Mouse (Mus musculus) brown adipose tissue, adult 24 weeks (tissue): ENCODE results near the gene Dynll2. TPM values are rescaled to one million over a fixed set of nuclear protein-coding genes. Genes with fewer than 3 reads are reported as not detected.

ENCODE experiments used
- H3K27ac ChIP-seq: fragments of 200-500 bp; replicated peaks from 2 replicates; pipeline ENCODE4 v1.5.1; 2012; ENCODE audit warnings: low read depth, mild to moderate bottlenecking, low read length
- H3K4me1 ChIP-seq: fragments of 200-500 bp; 2 replicates; pipeline ENCODE4 v1.6.1; 2012; ENCODE audit warnings: low read length, mixed read lengths; ENCODE audit not compliant: control insufficient read depth, insufficient read depth, insufficient read length
- H3K4me3 ChIP-seq: fragments of 200-500 bp; 2 replicates; pipeline ENCODE4 v1.5.1; 2012; ENCODE audit warnings: low read depth, mild to moderate bottlenecking, low read length, moderate library complexity; ENCODE audit not compliant: insufficient read depth
- polyA plus RNA-seq: library from polyadenylated mRNA; stranded (reverse); fragments of >200 nt; gene quantifications from 2 replicates; pipeline ENCODE4 v1.2.4, GENCODE M21; 2012; ENCODE audit not compliant: missing spikeins, insufficient read depth, insufficient read length

Gene Dynll2
- polyA plus RNA-seq, result 152 and 166 TPM in 2 replicates

- H3K27ac ChIP-seq, result peak within 1 kb of the TSS; percentile 84
- peaks cover 3% of the 10 kb centered on the region; the same call in 1 of the 2 replicates for H3K4me1 ChIP-seq
- peak within 1 kb of the TSS; percentile 100 for H3K4me3 ChIP-seq
Measured at GRCm38 (mm10) chr11:87986831-87987793, at the start of gene Dynll2. Gene Dynll2 (minus strand): TSS chr11:87987533.

- Histone ChIP-seq H3K4me1 (no peaks in the 10 kb centered on the region), H3K4me3 (no peak overlapping the region), H3K27ac (no peak overlapping the region)
Measured at GRCm38 (mm10) chr11:88036761-88037251, 49.5 kb upstream of the Dynll2 start.

- no peak overlapping the region for H3K4me3 ChIP-seq
- H3K4me1 ChIP-seq, result no peaks in the 10 kb centered on the region; the same call in 1 of the 2 replicates
- no peak overlapping the region for H3K27ac ChIP-seq
Measured at GRCm38 (mm10) chr11:88035970-88036369, 48.6 kb upstream of the Dynll2 start.

- H3K4me1 ChIP-seq, result no peaks in the 10 kb centered on the region; the same call in 1 of the 2 replicates
- H3K27ac ChIP-seq, result peak overlapping the region; percentile 78
- H3K4me3 ChIP-seq, result no peak overlapping the region
Measured at GRCm38 (mm10) chr11:88031753-88032152, 44.4 kb upstream of the Dynll2 start.

- H3K27ac ChIP-seq, result peak overlapping the region; percentile 69
- H3K4me1 ChIP-seq, result no peaks in the 10 kb centered on the region; the same call in 1 of the 2 replicates
- H3K4me3 ChIP-seq, result no peak overlapping the region
Measured at GRCm38 (mm10) chr11:88030836-88031235, 43.5 kb upstream of the Dynll2 start.

- Histone ChIP-seq H3K27ac (peak overlapping the region; percentile 69), H3K4me3 (no peak overlapping the region), H3K4me1 (no peaks in the 10 kb centered on the region; the same call in 1 of the 2 replicates)
Measured at GRCm38 (mm10) chr11:88030219-88030618, 42.9 kb upstream of the Dynll2 start.

GRCm38 (mm10) chr11:88028193-88028684, 40.9 kb upstream of the Dynll2 start:
- no peaks in the 10 kb centered on the region; the same call in 1 of the 2 replicates for H3K4me1 ChIP-seq
- no peak overlapping the region for H3K4me3 ChIP-seq
- no peak overlapping the region for H3K27ac ChIP-seq

- no peak overlapping the region for H3K27ac ChIP-seq
- no peaks in the 10 kb centered on the region; the same call in 1 of the 2 replicates for H3K4me1 ChIP-seq
- H3K4me3 ChIP-seq, result no peak overlapping the region
Measured at GRCm38 (mm10) chr11:88027391-88028035, 40.2 kb upstream of the Dynll2 start.

- Histone ChIP-seq H3K27ac (peak overlapping the region; percentile 84), H3K4me3 (no peak overlapping the region), H3K4me1 (no peaks in the 10 kb centered on the region)
Measured at GRCm38 (mm10) chr11:88023933-88024332, 36.6 kb upstream of the Dynll2 start.

GRCm38 (mm10) chr11:88015795-88016194, 28.5 kb upstream of the Dynll2 start:
- H3K4me3 ChIP-seq, result no peak overlapping the region
- no peak overlapping the region for H3K27ac ChIP-seq
- H3K4me1 ChIP-seq, result no peaks in the 10 kb centered on the region

GRCm38 (mm10) chr11:88015161-88015560, 27.8 kb upstream of the Dynll2 start:
- no peak overlapping the region for H3K27ac ChIP-seq
- H3K4me1 ChIP-seq, result no peaks in the 10 kb centered on the region

GRCm38 (mm10) chr11:88013632-88014031, 26.3 kb upstream of the Dynll2 start:
- H3K4me3 ChIP-seq, result no peak overlapping the region
- no peak overlapping the region for H3K27ac ChIP-seq
- H3K4me1 ChIP-seq, result no peaks in the 10 kb centered on the region

More at GRCm38 (mm10) chr11:88015161-88015560, 27.8 kb upstream of the Dynll2 start:
- no peak overlapping the region for H3K4me3 ChIP-seq

GRCm38 (mm10) chr11:88012621-88013244, 25.4 kb upstream of the Dynll2 start:
- Histone ChIP-seq H3K27ac (no peak overlapping the region), H3K4me3 (no peak overlapping the region), H3K4me1 (no peaks in the 10 kb centered on the region)

- no peak overlapping the region for H3K4me3 ChIP-seq
- H3K27ac ChIP-seq, result no peak overlapping the region
- no peaks in the 10 kb centered on the region for H3K4me1 ChIP-seq
Measured at GRCm38 (mm10) chr11:88011914-88012419, 24.6 kb upstream of the Dynll2 start.
